Mouse (Mus musculus): ENCODE results near the gene Stx18.

GRCm38 (mm10) chr5:38151264-38151663 is 112.7 kb downstream of the Stx18 start:
- TF ChIP-seq EP300 (optimal IDR thresholded peaks at IDR 0.05) (no peak), CTCF (IDR thresholded peaks at IDR 0.05; ENCODE audit: low read depth) (no peak)
